Mouse (Mus musculus) layer of hippocampus, postnatal 14 days (tissue): ENCODE measurements around the gene Cela3b. TPM values are rescaled to one million over a fixed set of nuclear protein-coding genes. Genes with fewer than 3 reads are reported as not detected.
"Not testable (repeated sequence)": the region's sequence is repeated elsewhere in the genome, so short reads cannot be mapped to it uniquely, and the experiment has no call there.

Experiments used
- DNase-seq, 2 experiments: peaks; one replicate each; pipeline ENCODE4 v3.0.0; 2021 to 2022; ENCODE audit warnings: low spot score in 2 of 2, mixed read lengths in 1 of 2
- total RNA-seq, 2 experiments: library from RNA; stranded (reverse); gene quantifications; 2 replicates each; pipeline ENCODE4 v1.2.3; 2021

Cela3b gene
- total RNA-seq, 2 experiments from 2014 or later: not detected

DNA sequence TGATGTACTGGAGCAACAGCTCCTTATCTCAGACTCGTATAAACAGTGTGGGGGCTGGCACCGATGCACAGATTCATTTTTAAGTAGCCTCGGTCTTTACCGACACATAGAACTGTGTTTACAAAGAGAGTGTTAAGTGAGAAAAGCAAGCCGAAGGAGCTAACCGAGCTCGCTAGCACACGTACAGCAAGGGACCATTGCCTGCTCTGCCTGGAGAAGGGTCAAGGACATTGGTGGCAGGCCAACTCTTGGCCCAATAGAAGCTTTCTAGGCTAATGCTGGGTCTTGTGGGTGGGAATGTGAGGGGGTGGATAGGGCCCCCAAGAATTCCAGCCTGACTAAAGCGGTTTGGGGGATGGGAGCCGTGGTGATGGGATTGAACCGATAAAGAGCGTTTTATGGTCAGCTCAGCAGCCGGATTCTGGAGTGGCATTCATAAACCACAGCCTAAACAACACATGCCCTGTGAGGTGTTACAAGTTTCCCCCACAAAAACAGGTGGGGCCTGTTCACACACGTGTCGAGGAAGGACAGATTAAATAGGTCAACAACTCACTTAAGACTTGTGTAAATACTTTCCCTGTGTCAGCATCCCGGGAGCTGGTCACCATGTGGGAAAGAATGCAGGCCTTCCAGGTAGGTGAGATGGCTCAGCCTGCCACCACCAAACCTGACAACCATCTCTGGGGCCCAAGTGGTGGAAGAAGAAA, 31.8 kb upstream of the Cela3b start:
- DNase-seq: no peak

DNA sequence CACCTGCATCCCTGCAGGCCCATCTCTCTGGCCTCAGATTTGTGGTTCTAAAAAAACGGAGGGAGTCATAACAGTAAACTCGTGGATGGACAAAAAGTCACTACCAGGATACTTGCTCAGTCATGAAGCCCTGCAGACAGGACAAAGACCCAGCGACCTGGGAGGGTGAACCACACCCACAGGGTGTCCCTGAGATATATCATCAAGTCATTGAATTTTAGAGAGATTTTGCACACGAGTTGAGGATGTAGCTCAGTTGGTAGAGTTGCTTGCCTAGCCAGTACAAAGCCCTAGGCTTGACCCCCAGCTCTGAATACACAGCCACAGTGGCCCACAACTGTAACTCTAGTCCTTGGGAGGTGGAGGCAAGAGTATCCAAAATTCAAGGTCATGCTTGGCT, 30.9 kb upstream of the Cela3b start:
- DNase-seq: no peak

DNA sequence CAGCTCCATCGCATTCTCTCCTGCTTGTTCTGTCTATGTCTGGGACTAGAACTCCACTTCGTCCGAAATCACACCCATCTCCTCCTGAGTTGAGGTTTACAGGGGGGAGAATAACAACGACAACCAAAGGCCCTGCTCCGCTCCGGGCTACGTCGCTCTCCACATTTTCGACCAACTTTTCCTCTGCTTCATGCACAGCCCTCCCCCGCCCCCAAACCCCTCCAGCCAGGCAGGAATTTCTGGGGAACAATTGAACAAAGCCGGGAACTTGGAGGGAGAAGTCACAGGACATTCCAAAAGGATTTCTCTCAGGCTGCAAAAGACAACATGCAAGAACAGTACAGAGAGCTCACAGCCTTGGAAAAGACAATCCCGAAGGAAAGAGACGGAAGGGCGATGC, 30.3 kb upstream of the Cela3b start:
- no peak for DNase-seq

- no peak for DNase-seq
Observed at GRCm38 (mm10) chr4:137458861-137459260, 28.5 kb upstream of the Cela3b start.

DNA sequence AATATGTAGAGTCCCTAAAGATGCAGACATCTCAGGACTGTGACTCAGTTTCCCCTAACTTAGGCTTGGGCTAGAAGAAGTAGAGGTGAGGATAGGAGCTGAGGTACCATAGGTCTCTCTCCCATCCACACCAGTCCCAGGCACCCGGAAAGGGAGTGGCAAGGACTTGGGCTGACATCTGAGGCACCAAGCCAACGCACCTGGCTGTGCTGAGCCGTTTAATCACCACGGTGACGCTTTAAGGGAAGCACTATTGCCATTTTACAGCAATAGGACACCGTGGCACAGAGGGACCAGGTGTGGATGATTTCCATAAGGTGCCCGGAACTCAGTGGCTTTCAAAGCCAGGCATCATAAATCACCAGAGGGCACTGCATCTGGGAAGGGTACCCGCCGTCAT, 28.0 kb upstream of the Cela3b start:
- no peak for DNase-seq

- no peak for DNase-seq
Observed at GRCm38 (mm10) chr4:137457292-137457691, 27.0 kb upstream of the Cela3b start.

GRCm38 (mm10) chr4:137456581-137456980, 26.2 kb upstream of the Cela3b start:
- DNase-seq: no peak

DNA sequence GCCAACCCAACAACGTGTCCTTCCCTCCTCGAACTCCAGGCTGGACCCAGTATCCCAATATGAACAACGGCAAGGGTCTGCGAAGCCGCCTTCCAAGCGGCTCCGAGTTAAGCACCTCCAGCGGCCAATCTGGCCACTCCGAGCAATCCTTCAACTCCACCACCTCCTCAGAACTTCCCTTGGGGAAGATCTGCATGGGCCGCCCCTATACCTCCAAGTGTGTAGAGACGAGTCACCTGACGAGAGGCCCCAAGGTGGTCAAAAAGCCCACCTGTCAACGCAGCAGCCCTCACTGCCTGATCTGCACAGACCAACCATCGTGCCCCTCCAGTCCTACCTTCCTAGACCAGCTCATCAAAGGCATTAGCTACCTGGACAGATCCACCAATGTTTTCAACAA, 24.2 kb upstream of the Cela3b start:
- DNase-seq: no peak

DNA sequence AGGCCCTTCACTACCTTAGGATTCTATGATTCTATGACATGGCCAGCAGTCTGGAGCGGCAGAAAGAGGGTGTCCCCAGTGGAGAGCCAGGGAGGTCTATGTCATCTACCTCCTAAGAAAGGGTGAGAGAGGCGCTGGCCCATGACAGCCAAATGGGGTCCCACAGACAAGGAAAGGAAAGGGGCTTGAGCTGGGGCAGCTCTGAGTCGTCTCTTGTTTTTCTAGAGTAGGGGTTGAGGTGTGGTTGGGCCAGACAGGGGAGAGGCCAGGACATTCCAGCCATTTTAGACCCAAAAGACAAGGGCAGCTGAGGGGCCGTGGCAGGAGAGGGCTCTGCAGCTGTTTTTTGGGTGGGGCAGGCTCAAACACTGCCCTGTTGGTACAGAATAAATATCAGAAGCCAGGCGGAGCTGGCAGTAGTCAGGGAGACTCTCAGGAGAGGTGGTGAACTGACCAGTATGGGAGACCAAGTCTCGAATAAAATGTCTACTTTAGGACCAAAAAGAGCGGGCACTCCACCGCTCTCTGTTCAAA, 23.0 kb upstream of the Cela3b start, which contains the start of gene 1700013G24Rik:
TSS of gene 1700013G24Rik (plus strand) at position 51 of the 534 bp plus-strand sequence.
- DNase-seq: no peak

- no peak for DNase-seq
Observed at GRCm38 (mm10) chr4:137452190-137452589, 21.9 kb upstream of the Cela3b start.

DNA sequence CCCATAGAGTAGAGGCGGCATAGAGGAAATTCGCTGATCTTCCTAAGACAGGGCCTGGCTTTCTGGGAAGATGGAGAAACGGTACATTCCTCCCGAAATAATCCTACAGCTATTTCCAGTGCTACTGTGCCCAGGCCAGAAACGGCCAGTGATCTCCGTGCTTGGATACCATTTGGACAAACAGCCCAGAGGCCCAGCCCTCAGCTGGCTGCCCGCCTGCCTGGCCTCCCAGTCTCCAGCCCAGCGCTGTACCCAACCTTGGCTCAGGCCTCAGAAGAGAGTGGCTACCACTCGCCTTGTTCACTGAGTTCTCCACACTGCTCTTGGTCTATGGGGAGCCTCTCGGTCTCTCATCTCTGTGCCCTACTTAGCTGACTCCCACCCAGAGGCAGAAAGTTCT, 19.4 kb upstream of the Cela3b start:
- DNase-seq: no peak

DNA sequence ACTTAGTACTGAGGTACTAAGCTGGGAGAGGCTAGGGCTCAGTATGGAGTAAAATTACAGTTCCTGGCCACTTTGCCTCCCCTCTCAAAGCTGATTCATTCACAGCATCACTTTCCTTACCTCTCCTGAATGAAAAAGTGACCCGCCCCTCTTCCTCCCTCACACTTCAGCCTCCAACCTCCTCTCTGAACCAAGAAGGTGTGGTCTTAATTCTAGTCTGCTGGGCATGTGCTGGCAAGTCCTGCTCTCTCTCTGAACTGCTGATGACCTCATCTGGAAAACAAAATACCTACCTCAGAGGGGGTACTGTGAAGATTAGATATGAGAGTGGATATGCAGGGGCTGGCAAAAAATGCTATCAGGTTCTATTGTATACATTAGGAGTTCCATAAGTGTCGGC, 18.8 kb upstream of the Cela3b start:
- DNase-seq: no peak

GRCm38 (mm10) chr4:137448641-137449040, 18.3 kb upstream of the Cela3b start:
- no peak for DNase-seq

- peak in 1 of 2 experiments; percentile 6 for DNase-seq
Observed at GRCm38 (mm10) chr4:137448197-137448596, 17.9 kb upstream of the Cela3b start.

DNA sequence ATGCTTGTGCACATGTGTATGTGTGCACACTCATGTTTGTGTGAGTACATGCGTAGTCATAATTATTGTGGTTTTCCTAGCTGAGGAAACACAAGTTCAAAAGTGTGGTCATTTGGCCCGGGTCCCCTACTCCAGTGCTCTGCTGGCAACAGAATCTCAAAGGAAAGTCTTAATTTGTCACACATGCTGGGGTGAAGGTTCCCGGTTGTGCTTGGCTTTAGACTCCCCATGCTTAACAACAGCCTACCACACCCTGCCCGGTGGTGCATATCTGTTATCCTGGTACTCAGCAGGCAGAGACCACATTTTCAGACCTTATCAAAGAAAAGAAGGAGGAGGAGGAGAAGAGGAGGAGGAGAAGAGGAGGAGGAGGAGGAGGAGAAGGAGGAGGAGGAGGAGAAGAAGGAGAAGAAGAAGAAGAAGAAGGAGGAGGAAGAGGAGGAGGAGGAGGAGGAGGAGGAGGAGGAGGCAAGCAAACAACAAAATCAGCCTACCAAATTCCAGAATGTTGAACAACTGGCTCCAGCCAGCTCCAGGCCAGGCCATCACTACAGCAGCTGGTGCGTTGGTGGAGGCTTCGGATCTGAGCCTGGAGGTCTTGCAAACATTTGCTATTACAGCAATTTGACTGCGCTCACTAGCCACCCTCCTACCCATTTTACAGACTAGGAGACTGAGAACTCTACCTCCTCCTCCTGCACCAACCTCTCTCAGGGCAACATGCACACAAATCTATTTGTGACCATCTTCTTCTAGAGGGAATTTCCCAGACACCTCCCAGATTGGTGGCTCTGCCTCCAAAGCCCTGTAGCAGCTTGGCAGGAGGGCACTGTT, 17.2 kb upstream of the Cela3b start:
- no peak for DNase-seq

GRCm38 (mm10) chr4:137445881-137446280, 15.5 kb upstream of the Cela3b start:
- DNase-seq: no peak

DNA sequence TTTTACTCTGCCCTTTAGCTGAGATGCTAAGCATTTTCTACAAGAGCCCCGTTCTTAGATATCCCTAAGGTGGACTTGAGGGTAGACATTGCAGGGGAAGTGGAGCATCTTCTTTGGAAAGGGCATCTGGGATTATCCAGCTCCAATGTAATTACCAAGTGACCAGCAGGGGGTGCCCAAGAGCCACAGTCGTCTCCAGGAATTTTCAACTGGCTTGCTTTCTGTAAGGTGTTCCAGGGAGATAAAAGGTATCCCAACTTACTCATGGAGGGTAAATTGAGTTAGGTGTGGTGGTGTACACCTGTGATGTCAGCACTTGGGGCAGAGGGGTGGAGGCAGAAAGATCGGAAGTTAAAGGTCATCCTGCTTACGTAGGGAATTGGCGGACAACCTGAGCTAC, 13.3 kb upstream of the Cela3b start:
- peak; percentile 70 to 73 for DNase-seq

DNA sequence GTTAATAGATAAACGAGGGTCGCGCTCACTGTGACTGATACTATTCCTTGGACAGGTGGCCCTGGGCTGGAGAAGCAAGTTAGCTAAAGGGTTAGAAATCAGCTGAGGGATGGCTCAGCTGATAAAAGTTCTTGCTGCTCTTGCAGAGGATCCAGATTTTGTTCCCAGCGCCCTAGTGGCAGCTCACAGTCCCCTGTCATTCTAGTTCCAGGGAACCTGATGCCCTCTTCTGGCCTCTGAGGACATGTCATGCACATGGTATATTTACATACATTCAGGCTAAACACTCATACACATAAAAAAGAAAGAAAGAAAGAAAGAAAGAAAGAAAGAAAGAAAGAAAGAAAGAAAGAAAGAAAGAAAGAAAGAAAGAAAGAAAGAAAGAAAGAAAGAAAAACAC, 11.0 kb upstream of the Cela3b start:
- DNase-seq: no peak

- DNase-seq: no peak
Observed at GRCm38 (mm10) chr4:137438842-137439241, 8.5 kb upstream of the Cela3b start.

DNA sequence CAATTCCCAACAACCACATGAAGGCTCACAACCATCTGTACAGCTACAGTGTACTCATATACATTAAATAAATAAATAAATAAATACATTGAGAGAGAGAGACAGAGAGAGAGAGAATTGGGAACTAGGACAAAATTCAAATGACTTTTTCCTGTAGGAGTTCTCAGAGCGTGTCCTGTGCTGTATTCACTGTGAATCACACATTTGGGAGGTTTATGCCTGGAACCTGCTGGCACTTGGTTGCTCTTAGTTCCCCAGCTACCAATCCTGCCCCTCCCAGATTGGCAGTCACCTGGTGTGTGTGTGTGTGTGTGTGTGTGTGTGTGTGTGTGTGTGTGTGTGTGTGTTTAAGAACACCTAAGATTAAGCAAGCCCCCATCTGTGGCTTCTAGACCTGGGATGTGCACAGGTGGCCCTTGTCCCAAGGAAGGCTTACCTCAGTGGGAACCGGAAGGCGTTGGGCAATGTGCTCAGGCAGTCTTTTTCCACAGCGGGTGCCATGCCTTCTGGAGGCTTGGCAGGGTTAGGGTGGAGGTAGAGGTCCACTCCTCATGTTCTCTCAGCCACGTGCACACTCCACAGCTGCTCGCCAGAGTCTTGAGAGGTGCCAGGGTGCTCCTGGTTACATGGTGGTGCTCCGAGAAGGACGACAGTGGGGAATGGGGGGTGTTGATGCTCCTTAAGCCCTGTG, 6.8 kb upstream of the Cela3b start:
- DNase-seq: no peak

DNA sequence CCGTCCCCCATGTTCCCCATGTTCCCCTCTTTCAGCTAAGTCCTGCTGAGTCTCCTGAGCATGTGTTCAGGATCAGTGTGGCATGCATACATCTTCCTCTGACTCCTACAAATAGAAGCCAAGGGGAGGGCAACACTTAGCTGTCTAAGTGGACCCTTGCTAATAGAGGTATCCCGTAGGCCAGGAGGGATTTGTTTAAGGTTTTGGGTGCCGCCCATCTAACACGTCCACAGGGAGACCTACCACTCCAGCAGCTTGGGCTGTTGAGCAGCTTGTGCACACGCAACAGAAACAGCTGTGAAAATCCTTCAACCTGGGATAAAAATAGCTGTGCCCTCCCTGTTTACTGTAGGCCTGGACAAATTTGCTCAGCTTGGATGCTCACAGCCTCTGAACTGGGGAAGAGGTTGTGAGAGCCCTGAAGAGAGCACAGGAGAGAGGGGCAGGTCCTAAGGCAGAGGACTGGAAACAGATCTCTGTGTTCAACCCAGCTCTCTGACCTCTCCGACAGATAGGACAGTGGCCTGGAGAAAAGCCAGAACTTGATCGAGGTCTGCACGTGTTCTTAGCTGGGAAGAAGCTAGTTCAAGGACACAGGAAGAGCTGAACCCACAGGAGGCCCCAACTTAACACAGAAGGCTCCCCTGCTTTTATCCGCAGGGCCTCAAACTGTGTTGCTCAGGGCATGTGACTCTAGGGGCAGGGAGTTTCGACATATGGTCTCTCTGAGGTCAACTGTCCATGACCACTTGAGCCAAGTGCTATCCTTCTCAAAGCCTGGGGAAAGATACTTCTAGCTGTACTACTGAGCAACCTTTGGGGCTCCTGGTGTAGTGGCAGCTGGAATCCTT, 2.6 kb upstream of the Cela3b start:
- DNase-seq: not testable (repeated sequence)
